Mouse (Mus musculus) lung, postnatal 36 days (tissue): ENCODE data around the gene Tmem235.
A peak's percentile ranks its signal among the peaks of the same experiment; 100 is the strongest.
"Not testable (repeated sequence)": the region's sequence is repeated elsewhere in the genome, so short reads cannot be mapped to it uniquely, and the experiment has no call there.

Source experiments
- DNase-seq: peaks from one replicate; pipeline ENCODE4 v3.0.0; 2022; ENCODE audit warnings: mixed read lengths

The Tmem235 gene

DNA sequence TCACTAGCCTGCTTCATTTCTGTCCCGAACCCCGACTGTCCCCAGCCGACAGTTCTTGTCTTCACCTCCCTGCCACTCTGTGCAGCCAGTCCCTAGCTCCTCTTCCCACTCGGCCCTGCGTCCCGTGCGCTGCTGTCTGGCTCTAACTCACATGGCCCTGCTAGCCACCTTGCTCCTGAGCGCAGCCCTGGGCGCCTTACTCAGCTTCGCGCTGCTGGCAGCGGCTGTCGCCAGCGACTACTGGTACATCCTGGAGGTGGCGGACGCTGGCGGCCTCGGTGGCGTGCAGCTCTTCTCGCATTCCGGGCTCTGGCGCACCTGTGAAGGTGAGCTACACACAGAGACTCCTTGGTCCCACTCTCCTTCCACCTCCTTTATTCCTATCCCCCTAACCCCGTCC, at the start of gene Tmem235:
TSS of gene Tmem235 (plus strand) at position 152 of the 400 bp plus-strand sequence.
- DNase-seq = no peak

DNA sequence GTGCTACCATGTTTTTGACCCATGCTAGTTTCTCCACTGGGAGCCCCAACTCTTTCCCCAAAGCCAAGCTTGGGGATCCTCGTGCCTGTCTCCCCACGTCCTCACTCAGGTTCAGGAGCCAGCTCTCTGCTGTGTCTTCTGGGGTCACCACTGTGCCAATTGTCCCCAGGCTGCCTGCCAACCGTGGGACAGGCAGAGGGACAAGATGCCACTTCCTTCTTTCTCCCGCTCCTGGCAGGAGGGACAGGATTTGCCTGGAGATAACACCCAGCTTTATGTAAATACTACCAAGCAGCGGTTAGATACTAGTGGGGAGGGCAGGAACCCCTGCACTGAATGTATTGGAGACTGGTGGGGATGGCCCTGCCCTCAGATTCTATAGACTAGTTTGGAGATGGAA, 46.7 kb upstream of the Tmem235 start:
- DNase-seq = peak; percentile 52

DNA sequence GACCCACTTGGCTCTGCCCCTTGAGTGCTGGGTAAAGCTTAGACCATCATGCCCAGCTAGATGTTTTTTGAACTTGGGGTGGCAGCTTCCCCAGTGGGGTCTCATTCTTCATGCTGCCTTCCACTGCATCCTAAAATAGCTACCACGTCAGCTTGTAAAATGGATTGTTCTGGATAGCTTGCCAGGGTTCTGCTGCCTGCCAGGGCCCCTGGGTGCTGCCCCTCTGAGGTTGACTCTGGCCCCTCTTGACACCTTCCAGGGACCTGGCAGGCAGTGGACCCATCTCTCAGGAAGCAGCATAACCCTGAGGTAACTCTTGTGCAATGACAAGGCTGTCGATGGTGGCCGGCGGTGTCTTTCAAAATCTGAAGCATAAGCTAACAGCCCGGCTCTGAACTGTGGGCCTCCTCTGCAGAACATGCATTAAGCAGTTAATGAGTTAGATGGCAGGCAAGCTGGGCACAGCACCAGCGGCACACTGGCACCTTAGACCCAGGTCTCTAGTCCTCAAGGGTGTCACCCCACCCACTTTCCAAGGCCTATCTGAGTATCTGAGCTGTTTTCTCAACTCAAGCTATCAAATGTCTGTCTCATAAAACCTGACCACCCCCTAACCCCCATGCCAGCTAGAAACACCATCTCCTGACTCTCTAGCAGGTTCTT, 45.7 kb upstream of the Tmem235 start:
- no peak for DNase-seq

DNA sequence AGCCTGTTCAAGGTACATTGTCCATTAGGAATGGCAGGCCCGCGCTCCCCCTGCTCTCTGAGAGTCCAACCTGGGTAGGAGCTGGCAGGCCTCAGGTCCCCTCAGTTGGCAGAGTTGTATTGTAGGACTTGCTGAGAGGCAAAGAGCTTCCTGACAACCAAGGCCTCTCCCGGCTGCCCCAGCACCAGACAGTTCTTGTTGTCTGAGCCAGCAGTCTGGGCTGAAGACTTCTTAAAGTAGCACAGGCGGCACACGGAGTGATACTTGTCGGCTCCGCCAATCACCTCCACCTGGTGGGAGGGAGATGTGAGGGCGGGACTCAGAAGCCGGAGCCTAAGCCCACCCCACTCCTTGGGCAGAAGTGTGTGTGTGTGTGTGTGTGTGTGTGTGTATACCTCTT, 44.7 kb upstream of the Tmem235 start:
- not testable (repeated sequence) for DNase-seq

- DNase-seq = no peak
Observed at GRCm38 (mm10) chr11:117816389-117816996, 44.1 kb upstream of the Tmem235 start.

GRCm38 (mm10) chr11:117819095-117819494, 41.5 kb upstream of the Tmem235 start:
- DNase-seq = no peak

- no peak for DNase-seq
Observed at GRCm38 (mm10) chr11:117820173-117820572, 40.4 kb upstream of the Tmem235 start.

DNA sequence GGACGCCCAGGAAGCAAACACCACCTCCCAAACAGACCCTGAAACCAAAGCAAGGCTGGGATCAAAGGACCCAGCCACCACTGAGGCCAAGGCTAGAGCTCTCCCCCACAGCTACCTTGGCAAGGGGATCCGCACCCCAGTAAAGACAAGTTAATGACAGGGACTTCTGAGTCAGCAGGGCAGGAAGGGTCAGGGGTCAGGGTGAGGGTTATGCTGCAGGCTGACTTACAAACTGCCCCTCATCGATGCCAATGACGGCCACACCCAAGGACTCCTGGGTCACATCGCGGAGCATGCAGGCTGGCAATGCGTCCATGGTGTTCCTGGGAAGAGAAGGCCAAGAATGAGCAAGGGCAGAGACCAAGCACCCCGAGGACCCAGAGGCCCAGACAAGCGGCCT, 38.7 kb upstream of the Tmem235 start:
- no peak for DNase-seq

GRCm38 (mm10) chr11:117822728-117823241, 37.8 kb upstream of the Tmem235 start:
- peak; percentile 67 for DNase-seq

DNA sequence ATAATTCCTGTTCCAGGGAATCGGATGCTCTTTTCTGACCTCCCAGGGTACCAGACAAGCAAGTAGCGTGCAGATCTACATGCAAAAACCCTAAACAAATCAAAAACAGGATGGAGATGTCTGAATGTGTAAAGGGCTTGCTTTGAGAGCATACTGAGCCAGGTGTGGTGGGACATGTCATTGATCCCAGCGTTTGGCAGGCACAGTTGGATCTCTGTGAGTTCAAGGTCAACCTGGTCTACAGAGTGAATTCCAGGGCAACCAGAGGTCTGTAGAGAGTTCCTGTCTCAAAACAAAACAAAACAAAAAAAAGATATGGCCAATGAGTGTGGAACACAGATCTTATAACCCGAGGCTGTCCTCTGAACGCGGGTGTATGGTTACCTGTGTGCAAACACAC, 37.1 kb upstream of the Tmem235 start:
- no peak for DNase-seq

DNA sequence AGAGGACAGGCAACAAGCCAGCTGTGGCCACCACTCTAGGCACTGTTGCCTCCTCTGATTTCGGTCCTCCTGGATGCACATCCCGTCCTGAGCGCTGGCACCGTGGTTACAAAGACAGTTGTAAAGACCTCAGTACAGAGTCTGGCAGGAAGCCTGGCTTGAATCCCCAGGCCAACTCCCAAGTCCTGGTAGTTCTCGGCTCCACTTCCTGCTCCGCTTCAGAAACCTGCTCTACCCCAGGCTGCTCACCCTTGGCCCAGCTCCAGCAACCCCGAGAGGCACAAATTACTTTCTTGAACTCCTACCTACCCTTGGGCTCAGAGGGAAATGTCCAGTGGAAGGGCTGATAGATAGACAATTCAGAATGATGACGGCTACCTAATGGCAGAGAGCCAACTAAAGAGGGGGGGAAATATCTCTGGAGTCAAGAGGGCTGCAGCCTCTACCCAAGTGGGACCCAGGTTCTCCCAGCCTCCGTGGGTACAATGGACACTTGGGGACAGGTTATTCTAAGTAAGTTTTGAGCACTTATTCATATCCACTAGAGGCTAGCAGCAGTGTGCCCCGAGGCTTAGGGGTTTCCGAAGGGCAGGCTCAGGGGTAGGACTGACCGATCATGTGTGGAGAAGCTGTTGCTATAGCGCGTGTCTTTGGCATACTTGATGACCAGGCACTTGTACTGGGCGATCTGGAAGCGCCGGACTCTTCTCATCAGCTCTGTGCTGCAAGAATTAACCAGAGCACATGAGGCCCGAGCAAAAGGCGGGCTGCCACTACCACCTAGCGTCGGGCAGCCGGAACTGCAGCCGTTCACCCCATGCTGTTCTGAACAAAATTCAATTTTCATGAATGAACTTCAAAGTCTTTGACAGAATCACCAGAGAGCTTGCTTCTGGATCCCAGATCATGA, 36.2 kb upstream of the Tmem235 start:
- DNase-seq = peak; percentile 90

DNA sequence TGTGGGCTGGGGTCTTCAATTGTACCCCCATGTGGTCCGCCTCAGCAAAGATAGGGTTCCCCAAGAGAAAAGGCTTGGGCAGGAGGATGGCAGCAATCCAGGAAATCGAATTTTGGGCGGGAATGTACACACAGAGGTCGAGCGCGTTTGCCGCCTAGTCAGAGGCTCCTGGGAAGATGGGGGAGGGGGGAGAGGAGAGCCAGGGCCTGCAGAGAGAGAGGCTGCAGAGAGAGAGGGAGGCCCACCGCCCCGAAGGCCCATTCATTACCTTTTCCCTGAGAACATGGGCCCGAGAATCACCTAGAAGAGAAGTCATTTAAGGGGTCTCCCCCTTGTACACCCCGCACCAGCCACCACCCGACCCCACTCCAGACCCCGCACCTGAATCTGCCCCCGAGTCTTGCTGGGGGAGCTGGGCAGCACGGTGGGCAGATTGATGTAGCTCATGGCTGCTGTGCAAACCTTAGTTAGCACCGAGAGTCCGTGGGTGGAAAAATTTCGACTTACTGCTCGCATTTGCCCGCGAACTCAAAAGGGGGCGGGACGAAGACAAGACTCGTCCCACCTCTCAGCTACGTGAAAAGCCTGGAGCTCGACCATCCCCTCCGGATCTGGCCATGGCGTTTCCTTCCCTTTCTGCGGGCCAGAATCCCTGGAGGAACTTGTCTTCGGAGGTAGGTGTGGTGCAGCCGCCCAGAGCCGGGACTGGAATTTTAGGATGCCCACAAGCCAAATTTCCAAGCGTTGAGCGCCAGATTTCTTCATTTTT, 35.0 kb upstream of the Tmem235 start, which contains the start of the genes Afmid and Tk1:
TSS of gene Afmid (plus strand) at position 592 of the 769 bp plus-strand sequence.
TSS of gene Tk1 (minus strand) at position 760 of the 769 bp plus-strand sequence.
- DNase-seq = peak; percentile 83

- DNase-seq = no peak
Observed at GRCm38 (mm10) chr11:117826164-117826563, 34.4 kb upstream of the Tmem235 start.

- no peak for DNase-seq
Observed at GRCm38 (mm10) chr11:117826916-117827315, 33.6 kb upstream of the Tmem235 start.

- DNase-seq = no peak
Observed at GRCm38 (mm10) chr11:117827386-117827785, 33.2 kb upstream of the Tmem235 start.

DNA sequence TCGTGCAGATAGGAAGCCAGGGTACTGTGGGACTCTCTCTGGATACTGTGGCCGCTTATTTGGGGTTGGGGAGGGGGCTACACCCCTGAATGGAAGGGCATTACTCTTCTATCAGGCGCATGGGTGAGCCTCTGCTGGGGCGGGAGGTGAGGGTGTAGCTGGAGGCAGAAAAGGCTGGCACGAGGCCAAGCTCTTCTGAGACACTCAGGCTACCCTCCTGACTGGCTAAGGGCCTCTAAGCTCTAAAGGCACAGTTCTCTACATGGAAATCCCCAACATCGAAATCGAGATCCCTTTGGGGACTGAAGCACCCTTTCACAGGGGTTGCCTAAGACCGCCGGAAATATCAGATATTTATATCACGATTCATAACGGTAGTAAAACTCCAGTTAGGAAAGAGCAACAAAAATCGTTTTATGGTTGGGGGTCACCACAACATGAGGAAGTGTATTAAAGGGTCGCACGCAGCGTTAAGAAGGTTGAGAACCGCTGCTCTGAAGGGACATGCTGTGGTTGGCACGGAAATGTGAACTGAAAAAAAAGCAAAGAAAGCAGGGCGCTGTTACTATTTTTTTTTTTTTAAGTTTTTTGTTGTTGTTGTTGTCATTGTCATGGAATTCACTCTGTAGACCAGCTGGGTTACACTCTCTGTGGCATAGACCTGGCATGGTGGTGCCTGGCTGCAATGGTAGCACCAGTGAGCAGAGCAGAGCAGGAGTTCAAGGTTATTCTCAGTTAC, 32.2 kb upstream of the Tmem235 start:
- peak; percentile 73 for DNase-seq

DNA sequence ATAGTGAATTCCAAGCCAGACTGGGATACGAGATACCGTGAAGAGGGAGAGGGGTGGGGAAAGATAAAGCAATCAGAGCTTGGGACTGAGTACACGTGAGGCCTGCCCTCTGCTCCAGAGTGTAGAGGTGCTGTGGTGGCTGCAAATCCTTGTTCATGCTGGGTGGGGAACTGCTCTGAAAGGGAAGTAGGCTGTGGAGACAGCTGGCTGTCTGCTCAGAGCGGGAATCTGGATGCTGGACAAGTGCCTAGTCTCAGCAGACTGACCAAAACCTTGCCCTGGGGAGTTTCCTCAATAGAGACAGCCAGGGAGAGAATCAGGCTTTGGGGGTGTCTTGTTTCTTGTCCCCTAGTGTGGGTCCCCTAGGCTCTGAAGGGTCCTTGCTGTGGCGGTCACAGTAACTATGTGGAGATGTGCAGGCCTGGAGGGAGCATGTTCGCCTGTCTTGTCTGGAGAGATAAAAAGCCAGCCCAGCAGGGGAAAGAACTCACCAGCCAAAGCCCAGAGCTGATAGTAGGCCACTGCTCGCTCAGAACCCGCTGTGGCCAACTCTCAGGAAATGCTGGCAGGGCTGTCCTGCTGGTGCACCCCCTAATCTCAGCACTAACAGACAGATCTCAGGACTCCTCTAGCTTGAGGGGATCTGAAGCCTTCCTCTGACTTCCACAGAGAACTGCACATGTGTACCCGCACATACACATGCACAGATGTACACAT, 31.5 kb upstream of the Tmem235 start:
- peak; percentile 56 for DNase-seq

DNA sequence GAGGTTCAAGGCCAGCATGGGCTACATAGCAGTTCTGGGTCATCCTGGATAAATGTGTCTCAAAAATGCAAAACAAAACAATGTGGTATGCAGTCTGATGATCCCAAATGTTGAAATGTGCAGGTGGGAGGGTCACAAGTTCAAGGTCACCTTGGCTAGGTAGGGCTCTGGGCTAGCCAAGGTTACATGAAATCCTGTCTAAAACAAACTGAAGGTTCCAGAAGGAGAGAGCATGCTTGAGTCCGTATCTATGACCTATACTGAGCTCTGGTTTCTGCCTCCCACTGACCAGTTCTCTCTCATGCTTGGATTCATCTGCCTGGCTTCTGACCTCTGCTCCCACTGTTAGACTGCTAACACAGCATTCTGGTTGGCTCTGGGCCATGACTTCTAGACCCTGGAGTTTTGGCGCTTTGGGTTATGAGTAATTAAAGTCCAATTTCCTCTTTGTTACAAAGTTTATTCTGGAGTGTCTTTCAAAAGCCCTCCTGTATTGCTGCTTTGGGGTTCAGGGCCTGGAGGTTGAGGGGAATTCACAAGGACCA, 30.8 kb upstream of the Tmem235 start:
- peak; percentile 57 for DNase-seq

GRCm38 (mm10) chr11:117830401-117830800, 30.2 kb upstream of the Tmem235 start:
- DNase-seq = peak; percentile 61

- DNase-seq = peak; percentile 91
Observed at GRCm38 (mm10) chr11:117832086-117832969, 28.2 kb upstream of the Tmem235 start.
